Mouse (Mus musculus) small intestine, adult 2 months (tissue): ENCODE data around the gene Igfbp2. TPM values are rescaled to one million over a fixed set of nuclear protein-coding genes. Genes with fewer than 3 reads are reported as not detected.

Source experiments
- H3K27ac ChIP-seq: fragments of 200-500 bp; 2 replicates; pipeline ENCODE4 v1.5.1; 2012; ENCODE audit warnings: low read depth, low read length, control low read depth, inconsistent platforms; ENCODE audit not compliant: insufficient read depth
- H3K27me3 ChIP-seq: fragments of 200-500 bp; 2 replicates; pipeline ENCODE4 v1.6.1; 2012; ENCODE audit warnings: mild to moderate bottlenecking, moderate library complexity, low read length, inconsistent platforms; ENCODE audit not compliant: control insufficient read depth, insufficient read depth
- H3K36me3 ChIP-seq: fragments of 200-500 bp; 2 replicates; pipeline ENCODE4 v1.6.1; 2012; ENCODE audit warnings: mild to moderate bottlenecking, low read length, control low read depth, inconsistent platforms; ENCODE audit not compliant: control insufficient read depth, insufficient read depth
- H3K4me1 ChIP-seq: fragments of 200-500 bp; 2 replicates; pipeline ENCODE4 v1.6.1; 2012; ENCODE audit warnings: low read length, inconsistent platforms, mixed read lengths; ENCODE audit not compliant: control insufficient read depth, insufficient read depth, insufficient read length
- H3K4me3 ChIP-seq: fragments of 200-500 bp; 2 replicates; pipeline ENCODE4 v1.5.1; 2012; ENCODE audit warnings: low read depth, mild to moderate bottlenecking, control low read depth, inconsistent platforms, low read length, moderate library complexity
- CTCF ChIP-seq: fragments of 200-500 bp; IDR thresholded peaks from 2 replicates; pipeline ENCODE4 v1.5.1; 2012; ENCODE audit warnings: low read depth, mild to moderate bottlenecking, control low read depth, inconsistent platforms, low read length, moderate library complexity, mixed read lengths; ENCODE audit not compliant: insufficient replicate concordance, insufficient read length; ENCODE audit errors: extremely low read depth
- POLR2A ChIP-seq: fragments of 200-500 bp; IDR thresholded peaks from 2 replicates; pipeline ENCODE4 v1.6.1; 2012; ENCODE audit warnings: low read depth, mild to moderate bottlenecking, control low read depth, inconsistent platforms, low read length, moderate library complexity
- WGBS: fragments of 180-500 bp; shearing (Covaris S2); methylation state at CpG from one replicate; pipeline ENCODE4 v1.1.7; 2018; 5-methylcytosine and 5-hydroxymethylcytosine counted together
- polyA plus RNA-seq: library from polyadenylated mRNA; depleted of rRNA; stranded (reverse); fragments of >200 nt; gene quantifications from 2 replicates; pipeline ENCODE4 v1.2.3, GENCODE M21; 2012; rRNA removed

Igfbp2 gene
- 7.7 and 17.9 TPM in 2 replicates for polyA plus RNA-seq

- peak within 1 kb of the TSS; percentile 33; the same call in 1 of the 2 replicates for H3K4me3 ChIP-seq
- TF ChIP-seq CTCF (no peak), POLR2A (no peak)
- no peaks in the 10 kb centered on the region for H3K36me3 ChIP-seq
- H3K27me3 ChIP-seq = peaks cover 33% of the 10 kb centered on the region
- H3K27ac ChIP-seq = no peak within 1 kb of the TSS
- 6% methylated on average over 49 of the region's 58 CpGs for WGBS
- 0 out of 2 replicates have a peak, but pooled peaks cover 2% of the 10 kb centered on the region for H3K4me1 ChIP-seq
Measured at GRCm38 (mm10) chr1:72823751-72824706, at the start of gene Igfbp2. Gene Igfbp2, plus strand, starts transcription at chr1:72824503.

- H3K4me3 ChIP-seq = no peak overlapping the region
- no peaks in the 10 kb centered on the region for H3K36me3 ChIP-seq
- WGBS = 29% methylated on average over 6 of the region's 6 CpGs
- H3K27me3 ChIP-seq = no peaks in the 10 kb centered on the region
- no peak for TF ChIP-seq CTCF
- no peak for TF ChIP-seq POLR2A
- no peaks in the 10 kb centered on the region for H3K4me1 ChIP-seq
- H3K27ac ChIP-seq = no peak overlapping the region
Measured at GRCm38 (mm10) chr1:72778789-72779188, 45.5 kb upstream of the Igfbp2 start.

GRCm38 (mm10) chr1:72780720-72781119, 43.6 kb upstream of the Igfbp2 start:
- Histone ChIP-seq H3K27me3 (no peaks in the 10 kb centered on the region), H3K4me1 (no peaks in the 10 kb centered on the region), H3K36me3 (no peaks in the 10 kb centered on the region), H3K27ac (no peak overlapping the region), H3K4me3 (no peak overlapping the region)
- WGBS = 47% methylated on average over 7 of the region's 7 CpGs
- TF ChIP-seq CTCF (no peak), POLR2A (no peak)

- no peak overlapping the region for H3K4me3 ChIP-seq
- H3K36me3 ChIP-seq = no peaks in the 10 kb centered on the region
- TF ChIP-seq CTCF (no peak), POLR2A (no peak)
- 53% methylated on average over 2 of the region's 2 CpGs for WGBS
- no peaks in the 10 kb centered on the region for H3K27me3 ChIP-seq
- H3K4me1 ChIP-seq = no peaks in the 10 kb centered on the region
- H3K27ac ChIP-seq = no peak overlapping the region
Measured at GRCm38 (mm10) chr1:72783341-72783740, 41.0 kb upstream of the Igfbp2 start.

- Histone ChIP-seq H3K4me1 (no peaks in the 10 kb centered on the region), H3K27ac (no peak overlapping the region), H3K27me3 (no peaks in the 10 kb centered on the region), H3K36me3 (no peaks in the 10 kb centered on the region), H3K4me3 (no peak overlapping the region)
- no peak for TF ChIP-seq CTCF
- WGBS = 35% methylated on average over 7 of the region's 7 CpGs
Measured at GRCm38 (mm10) chr1:72784018-72784417, 40.3 kb upstream of the Igfbp2 start.

- Histone ChIP-seq H3K4me3 (no peak overlapping the region), H3K27me3 (no peaks in the 10 kb centered on the region), H3K4me1 (no peaks in the 10 kb centered on the region), H3K36me3 (no peaks in the 10 kb centered on the region), H3K27ac (no peak overlapping the region)
- TF ChIP-seq POLR2A = no peak
- WGBS = 49% methylated on average over 3 of the region's 3 CpGs
Measured at GRCm38 (mm10) chr1:72790670-72791069, 33.6 kb upstream of the Igfbp2 start.

- no peaks in the 10 kb centered on the region for H3K36me3 ChIP-seq
Measured at GRCm38 (mm10) chr1:72791743-72792142, 32.6 kb upstream of the Igfbp2 start.

More at GRCm38 (mm10) chr1:72791743-72792142, 32.6 kb upstream of the Igfbp2 start:
- TF ChIP-seq CTCF (no peak), POLR2A (no peak)
- Histone ChIP-seq H3K4me1 (no peaks in the 10 kb centered on the region), H3K27ac (no peak overlapping the region), H3K4me3 (no peak overlapping the region), H3K27me3 (no peaks in the 10 kb centered on the region)
